Mouse (Mus musculus) left cerebral cortex, postnatal 14 days (tissue): ENCODE measurements around the gene Colec11. TPM values are rescaled to one million over a fixed set of nuclear protein-coding genes. Genes with fewer than 3 reads are reported as not detected.

Experiments
- total RNA-seq, 2 experiments: library from RNA; stranded (reverse); gene quantifications; 2 replicates each; pipeline ENCODE4 v1.2.3; 2021

The Colec11 gene
- total RNA-seq, 2 experiments from 2014 or later, result 0.49 to 0.75 TPM

Other genes with a start within 250 kb of the Colec11 start
- 1 to 10 TPM in 1 of 2 experiments, under 1 TPM in 1; 0.53 to 1.0 TPM for gene Dcdc2c, start 71.0 kb downstream of the Colec11 start, total RNA-seq
- 1 to 10 TPM in 1 of 2 experiments, under 1 TPM in 1; 0.66 to 1.1 TPM for gene Allc, start 40.9 kb downstream of the Colec11 start, total RNA-seq
- 100 to 1,000 TPM; 244 to 277 TPM for gene Rps7, start 12.6 kb upstream of the Colec11 start, total RNA-seq
- gene Rnaseh1, start 26.2 kb upstream of the Colec11 start, total RNA-seq, result 10 to 100 TPM; 10.7 to 10.8 TPM
- gene Adi1, start 51.9 kb upstream of the Colec11 start, total RNA-seq, result 10 to 100 TPM; 16.9 to 19.8 TPM
- gene Trappc12, start 127.1 kb upstream of the Colec11 start, total RNA-seq, result 10 to 100 TPM; 53.6 to 57.0 TPM
- gene Eipr1, start 128.4 kb upstream of the Colec11 start, total RNA-seq, result 10 to 100 TPM; 59.7 to 60.1 TPM